ENCODE assay signal across 17 mouse cellular contexts in the genomic region with DNA sequence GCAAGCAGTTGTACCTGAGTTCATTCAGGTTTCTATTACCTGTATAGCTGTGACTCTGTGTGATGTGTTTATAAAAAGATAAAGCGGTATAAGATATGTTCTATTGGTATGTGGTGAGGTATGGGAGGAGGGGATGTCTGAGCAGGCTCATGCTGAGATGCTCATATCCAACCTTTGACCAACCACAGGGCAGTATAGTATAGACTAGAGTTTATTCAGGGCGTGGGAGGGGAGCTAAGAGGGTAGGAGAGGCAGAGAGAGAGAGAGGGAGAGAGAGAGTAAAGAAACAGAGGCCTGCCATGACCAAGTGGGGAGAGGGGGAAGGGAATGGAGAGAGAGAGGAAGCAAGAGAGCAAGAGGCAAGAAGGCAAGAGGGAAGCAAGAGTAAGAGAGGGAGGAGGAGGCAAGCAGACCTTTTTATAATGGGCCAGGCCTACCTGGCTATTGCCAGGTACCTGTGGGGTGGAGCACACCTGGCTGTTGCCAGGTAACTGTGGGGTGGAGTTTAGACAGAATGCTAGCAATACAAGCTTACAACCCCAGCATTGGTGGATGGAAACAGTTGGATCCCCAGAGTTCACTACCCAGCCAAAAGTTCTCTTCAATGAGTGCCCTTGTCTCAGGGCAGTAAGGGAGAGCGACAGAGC.
DNase-seq lines count a peak whose midpoint lies in the region; ATAC-seq and TF ChIP-seq lines count a peak whose summit lies in the region.
"Had no signal": no experiment of that assay in that cellular context is flagged by ENCODE, and none has a peak within 500 bp of the region (broad histone marks: within the 10 kb centered on the region; RNA-seq: fewer than 3 reads in every experiment).

No protein-coding gene starts in this region.

- 81% methylated on average over 3 of the region's 3 CpGs for WGBS in hindbrain, embryonic 10.5 days
- WGBS in hindbrain, embryonic 14.5 days = 88% methylated on average over 3 of the region's 3 CpGs
- WGBS in lung, embryonic 16.5 days = 64% methylated on average over 3 of the region's 3 CpGs
- 67% methylated on average over 3 of the region's 3 CpGs for WGBS in intestine, embryonic 15.5 days
- WGBS in stomach, postnatal 0 days = 65% methylated on average over 3 of the region's 3 CpGs

- no peak for TF ChIP-seq EP300 in stomach, postnatal 0 days (optimal IDR thresholded peaks at IDR 0.05)

- TF ChIP-seq CTCF in stomach, postnatal 0 days (IDR thresholded peaks at IDR 0.05; ENCODE audit: low read depth) = no peak

- H3K27me3 ChIP-seq in hindbrain, embryonic 10.5 days (ENCODE audit: insufficient read depth, poor library complexity, severe bottlenecking) = no peaks in the 10 kb centered on the region
- no peaks in the 10 kb centered on the region for H3K27me3 ChIP-seq in hindbrain, embryonic 14.5 days (ENCODE audit: control insufficient read depth, insufficient read depth, low read length)
- H3K27me3 ChIP-seq in lung, embryonic 16.5 days (ENCODE audit: control insufficient read depth, insufficient read depth, low read depth, low read length) = no peaks in the 10 kb centered on the region
- H3K27me3 ChIP-seq in intestine, embryonic 15.5 days (replicated peaks) = no peaks in the 10 kb centered on the region
- H3K27me3 ChIP-seq in stomach, postnatal 0 days (ENCODE audit: control insufficient read depth, insufficient read depth, low read length) = no peaks in the 10 kb centered on the region
- H3K27me3 ChIP-seq: midbrain, embryonic 12.5 days had no signal

- 0 out of 2 replicates have a peak overlapping the region, but pooled peaks have one; percentile 23 for H3K27ac ChIP-seq in hindbrain, embryonic 10.5 days
- no peak overlapping the region for H3K27ac ChIP-seq in hindbrain, embryonic 14.5 days
- H3K27ac ChIP-seq in lung, embryonic 16.5 days (ENCODE audit: low read length) = peak overlapping the region; percentile 93
- no peak overlapping the region for H3K27ac ChIP-seq in intestine, embryonic 15.5 days
- peak overlapping the region; percentile 56 for H3K27ac ChIP-seq in stomach, postnatal 0 days (replicated peaks)
- H3K27ac ChIP-seq: midbrain, embryonic 12.5 days had no signal

- no peak for ATAC-seq in hindbrain, embryonic 14.5 days (ENCODE audit: low FRiP score)
- ATAC-seq in lung, embryonic 16.5 days (ENCODE audit: low read depth) = peak; percentile 67
- ATAC-seq in intestine, embryonic 15.5 days = peak; percentile 75
- ATAC-seq in stomach, postnatal 0 days (ENCODE audit: low FRiP score, low TSS enrichment) = peak; percentile 45; the same call in 1 of the 2 replicates
- ATAC-seq: CD4-positive, CD25-positive, alpha-beta regulatory T cell, adult 4 months; inflammation-experienced regulatory T-cells, adult 6 months had no signal

- intact Hi-C loops in left cerebral cortex, postnatal 4 days (cut with DNase I) = no loop called here

- H3K36me3 ChIP-seq in hindbrain, embryonic 10.5 days = no peaks in the 10 kb centered on the region
- no peaks in the 10 kb centered on the region for H3K36me3 ChIP-seq in hindbrain, embryonic 14.5 days (replicated peaks; ENCODE audit: control insufficient read depth, insufficient read depth)
- H3K36me3 ChIP-seq in lung, embryonic 16.5 days (ENCODE audit: control insufficient read depth, insufficient read depth, low read length) = no peaks in the 10 kb centered on the region
- no peaks in the 10 kb centered on the region for H3K36me3 ChIP-seq in intestine, embryonic 15.5 days
- H3K36me3 ChIP-seq in stomach, postnatal 0 days (ENCODE audit: control insufficient read depth, insufficient read depth, low read length) = no peaks in the 10 kb centered on the region
- H3K36me3 ChIP-seq: midbrain, embryonic 12.5 days had no signal

- DNase-seq in hindbrain, embryonic 10.5 days (ENCODE audit: low spot score) = no peak
- no peak for DNase-seq in hindbrain, embryonic 14.5 days (ENCODE audit: low spot score)
- DNase-seq in lung, postnatal 36 days = no peak
- no peak for DNase-seq in stomach, postnatal 0 days (ENCODE audit: low spot score)
- DNase-seq in B cell, adult 2 months = no peak
- DNase-seq in left cerebral cortex, postnatal 4 days = no peak
- DNase-seq: cerebellum, adult 11 months; gastrocnemius, postnatal 10 days; layer of hippocampus, adult 9-11 months; thymus, adult 2 months had no signal

- no peaks in the 10 kb centered on the region for H3K9me3 ChIP-seq in hindbrain, embryonic 10.5 days
- H3K9me3 ChIP-seq in hindbrain, embryonic 14.5 days (ENCODE audit: control insufficient read depth, low read length) = no peaks in the 10 kb centered on the region
- no peaks in the 10 kb centered on the region for H3K9me3 ChIP-seq in lung, embryonic 16.5 days (ENCODE audit: control insufficient read depth, low read length)
- H3K9me3 ChIP-seq in intestine, embryonic 15.5 days = no peaks in the 10 kb centered on the region
- H3K9me3 ChIP-seq in stomach, postnatal 0 days (ENCODE audit: control insufficient read depth, low read length) = no peaks in the 10 kb centered on the region
- H3K9me3 ChIP-seq: midbrain, embryonic 12.5 days had no signal

- peaks cover 11% of the 10 kb centered on the region; the same call in 1 of the 2 replicates for H3K4me1 ChIP-seq in hindbrain, embryonic 10.5 days (replicated peaks)
- H3K4me1 ChIP-seq in hindbrain, embryonic 14.5 days (replicated peaks; ENCODE audit: control insufficient read depth, insufficient read depth, low read length) = no peaks in the 10 kb centered on the region
- peaks cover 14% of the 10 kb centered on the region for H3K4me1 ChIP-seq in lung, embryonic 16.5 days (replicated peaks; ENCODE audit: control insufficient read depth, insufficient read depth, low read length)
- peaks cover 11% of the 10 kb centered on the region; the same call in 1 of the 2 replicates for H3K4me1 ChIP-seq in intestine, embryonic 15.5 days (replicated peaks)
- no peaks in the 10 kb centered on the region for H3K4me1 ChIP-seq in stomach, postnatal 0 days (replicated peaks; ENCODE audit: control insufficient read depth, insufficient read depth)
- H3K4me1 ChIP-seq: midbrain, embryonic 12.5 days had no signal

- H3K4me3 ChIP-seq in hindbrain, embryonic 10.5 days = no peak overlapping the region
- H3K4me3 ChIP-seq in hindbrain, embryonic 14.5 days (replicated peaks; ENCODE audit: low read length) = no peak overlapping the region
- H3K4me3 ChIP-seq in lung, embryonic 16.5 days (ENCODE audit: low read length) = no peak overlapping the region
- no peak overlapping the region for H3K4me3 ChIP-seq in intestine, embryonic 15.5 days (replicated peaks)
- no peak overlapping the region for H3K4me3 ChIP-seq in stomach, postnatal 0 days (ENCODE audit: low read depth, low read length)
- H3K4me3 ChIP-seq: erythroblast, embryonic 14.5 days; midbrain, embryonic 12.5 days; myocyte had no signal

- H3K9ac ChIP-seq in hindbrain, embryonic 14.5 days = no peak overlapping the region
- H3K9ac ChIP-seq in lung, embryonic 16.5 days (ENCODE audit: low read length) = no peak overlapping the region; the same call in 1 of the 2 replicates
- no peak overlapping the region for H3K9ac ChIP-seq in intestine, embryonic 15.5 days
- no peak overlapping the region for H3K9ac ChIP-seq in stomach, postnatal 0 days (ENCODE audit: low read length)
- H3K9ac ChIP-seq: midbrain, embryonic 12.5 days had no signal

- H3K4me2 ChIP-seq in hindbrain, embryonic 14.5 days (replicated peaks) = no peak overlapping the region
- H3K4me2 ChIP-seq in lung, embryonic 16.5 days (ENCODE audit: low read depth, low read length) = no peak overlapping the region
- H3K4me2 ChIP-seq in intestine, embryonic 15.5 days (replicated peaks) = no peak overlapping the region
- no peak overlapping the region for H3K4me2 ChIP-seq in stomach, postnatal 0 days (replicated peaks; ENCODE audit: low read depth)
- H3K4me2 ChIP-seq: midbrain, embryonic 12.5 days had no signal

Comparison
In these comparisons a context has a peak if more than half of its experiments do, and no peak if none do; other contexts are left out.
1. H3K27ac ChIP-seq: peak in hindbrain, embryonic 10.5 days (single experiment), lung, embryonic 16.5 days (single experiment) and stomach, postnatal 0 days (single experiment); none in hindbrain, embryonic 14.5 days (single experiment) and intestine, embryonic 15.5 days (single experiment).